Comparison of ENCODE assay signal across 8 mouse cellular contexts in the genomic region with DNA sequence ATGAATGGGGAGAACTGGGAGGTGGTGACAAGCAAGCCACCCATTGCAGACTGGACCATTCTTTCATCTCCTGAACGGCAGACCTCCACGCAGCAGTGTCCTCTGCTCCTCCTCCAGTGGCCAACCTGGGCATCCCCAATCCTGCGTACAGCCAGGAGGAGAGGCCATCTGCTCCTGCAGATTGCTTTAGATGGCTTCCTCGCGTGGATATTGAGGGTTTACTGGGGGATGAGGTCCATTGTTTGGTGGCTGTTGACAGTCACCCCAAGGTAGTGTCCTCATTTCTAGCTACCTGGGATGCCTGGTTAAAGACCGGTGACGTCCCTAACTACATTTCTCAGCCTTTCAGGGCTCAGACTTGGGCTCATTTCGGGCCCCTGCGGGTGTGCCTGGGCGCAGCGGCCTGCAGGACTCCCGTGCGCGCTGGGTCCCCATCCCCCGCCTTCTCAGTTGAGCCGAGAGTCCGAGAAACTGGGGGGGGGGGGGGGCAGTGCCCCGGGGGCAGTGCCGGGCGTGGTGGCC. TPM values are rescaled to one million over a fixed set of nuclear protein-coding genes. Genes with fewer than 3 reads are reported as not detected.
DNase-seq lines count a peak whose midpoint lies in the region; ATAC-seq and TF ChIP-seq lines count a peak whose summit lies in the region.

No protein-coding gene starts in this region.

- peak overlapping the region; percentile 34 for H3ac ChIP-seq in C2C12 (ENCODE audit: control insufficient read depth, insufficient read length, low read depth)

- H3K4me2 ChIP-seq in embryonic facial prominence, embryonic 15.5 days (replicated peaks), result peak overlapping the region; percentile 97
- peak overlapping the region; percentile 97 for H3K4me2 ChIP-seq in limb, embryonic 13.5 days (replicated peaks)
- peak overlapping the region; percentile 97 for H3K4me2 ChIP-seq in stomach, postnatal 0 days (replicated peaks; ENCODE audit: low read depth)

- peak overlapping the region; percentile 68 for H3K9ac ChIP-seq in embryonic facial prominence, embryonic 15.5 days
- peak overlapping the region; percentile 84 for H3K9ac ChIP-seq in limb, embryonic 13.5 days
- peak overlapping the region; percentile 70 for H3K9ac ChIP-seq in stomach, postnatal 0 days (ENCODE audit: low read length)

- H3K9me3 ChIP-seq in embryonic facial prominence, embryonic 15.5 days (replicated peaks), result no peaks in the 10 kb centered on the region
- H3K9me3 ChIP-seq in limb, embryonic 13.5 days, result no peaks in the 10 kb centered on the region
- H3K9me3 ChIP-seq in stomach, postnatal 0 days (ENCODE audit: control insufficient read depth, low read length), result no peaks in the 10 kb centered on the region

- TF ChIP-seq CTCF in C2C12 (IDR thresholded peaks at IDR 0.05; ENCODE audit: control insufficient read depth, insufficient read depth, insufficient read length), result no peak
- TF ChIP-seq CTCF in stomach, postnatal 0 days (IDR thresholded peaks at IDR 0.05; ENCODE audit: low read depth), result no peak

- 0 out of 2 replicates have a peak overlapping the region, but pooled peaks have one; percentile 69 for H3K27ac ChIP-seq in embryonic facial prominence, embryonic 15.5 days (replicated peaks)
- H3K27ac ChIP-seq in limb, embryonic 13.5 days, result peak overlapping the region; percentile 11; the same call in 1 of the 2 replicates
- peak overlapping the region; percentile 65 for H3K27ac ChIP-seq in stomach, postnatal 0 days (replicated peaks)

- H3K79me2 ChIP-seq in C2C12 (ENCODE audit: control insufficient read depth, insufficient read depth), result peaks cover 44% of the 10 kb centered on the region

- no peaks in the 10 kb centered on the region for H3K27me3 ChIP-seq in C2C12 (ENCODE audit: control insufficient read depth, insufficient read depth, insufficient read length)
- H3K27me3 ChIP-seq in embryonic facial prominence, embryonic 15.5 days, result no peaks in the 10 kb centered on the region
- peaks cover 5% of the 10 kb centered on the region; the same call in 1 of the 2 replicates for H3K27me3 ChIP-seq in limb, embryonic 13.5 days
- H3K27me3 ChIP-seq in stomach, postnatal 0 days (ENCODE audit: control insufficient read depth, insufficient read depth, low read length), result no peaks in the 10 kb centered on the region

- peaks cover 20% of the 10 kb centered on the region for H3K36me3 ChIP-seq in C2C12 (ENCODE audit: control insufficient read depth, insufficient read depth)
- no peaks in the 10 kb centered on the region for H3K36me3 ChIP-seq in embryonic facial prominence, embryonic 15.5 days
- H3K36me3 ChIP-seq in limb, embryonic 13.5 days, result peaks cover 7% of the 10 kb centered on the region
- H3K36me3 ChIP-seq in stomach, postnatal 0 days (ENCODE audit: control insufficient read depth, insufficient read depth, low read length), result no peaks in the 10 kb centered on the region

- 10% methylated on average over 19 of the region's 20 CpGs for WGBS in embryonic facial prominence, embryonic 15.5 days
- WGBS in limb, embryonic 13.5 days, result 4% methylated on average over 19 of the region's 20 CpGs
- WGBS in stomach, postnatal 0 days, result 5% methylated on average over 18 of the region's 20 CpGs

- DNase-seq in frontal cortex, postnatal 10 days (ENCODE audit: low spot score in 2 of 2), result no peak
- no peak for DNase-seq in stomach, postnatal 0 days (ENCODE audit: low spot score)
- DNase-seq in thymus, postnatal 25 days, result no peak

- peaks cover 35% of the 10 kb centered on the region for H3K4me1 ChIP-seq in embryonic facial prominence, embryonic 15.5 days
- peaks cover 30% of the 10 kb centered on the region for H3K4me1 ChIP-seq in limb, embryonic 13.5 days
- H3K4me1 ChIP-seq in stomach, postnatal 0 days (replicated peaks; ENCODE audit: control insufficient read depth, insufficient read depth), result peaks cover 8% of the 10 kb centered on the region

- no peak for TF ChIP-seq EP300 in stomach, postnatal 0 days (optimal IDR thresholded peaks at IDR 0.05)

- H3K4me3 ChIP-seq in C2C12 (ENCODE audit: insufficient read depth, poor library complexity, severe bottlenecking), result peak overlapping the region; percentile 93
- peak overlapping the region; percentile 75 for H3K4me3 ChIP-seq in embryonic facial prominence, embryonic 15.5 days (replicated peaks)
- H3K4me3 ChIP-seq in limb, embryonic 13.5 days, result peak overlapping the region; percentile 70
- H3K4me3 ChIP-seq in stomach, postnatal 0 days (ENCODE audit: low read depth, low read length), result peak overlapping the region; percentile 62

- H3K79me3 ChIP-seq in C2C12 (ENCODE audit: low read depth), result peaks cover 35% of the 10 kb centered on the region

- ATAC-seq in frontal cortex, adult (ENCODE audit: low TSS enrichment), result peak; percentile 25
- no peak for ATAC-seq in embryonic facial prominence, embryonic 15.5 days (ENCODE audit: insufficient number of reproducible peaks, low FRiP score, low TSS enrichment, low read depth)
- ATAC-seq in limb, embryonic 13.5 days (ENCODE audit: low FRiP score, low read depth), result no peak
- ATAC-seq in stomach, postnatal 0 days (ENCODE audit: low FRiP score, low TSS enrichment), result no peak
- ATAC-seq in megakaryocyte-erythroid progenitor cell, adult 5-6 weeks (replicated peaks; ENCODE audit: low FRiP score, low TSS enrichment, poor library complexity, severe bottlenecking), result no peak

TF ChIP-seq in C2C12, 6 proteins besides CTCF, POLR2A, EP300 and RAD21:
- TF ChIP-seq FOSL1 (IDR thresholded peaks at IDR 0.05; ENCODE audit: insufficient read depth, low read length, poor library complexity, severe bottlenecking) (no peak), USF1 (IDR thresholded peaks at IDR 0.05; ENCODE audit: low read depth) (no peak), MYOG (IDR thresholded peaks at IDR 0.05; ENCODE audit: control insufficient read depth, extremely low read depth, insufficient read length) (no peak)

RNA-seq across cellular contexts. Expression of a gene that starts 0.4 kb away (rescaled TPM):
- polyA plus RNA-seq in C2C12 (2012; fragmentation: generic; extraction: Trizol), result 161 TPM
- polyA plus RNA-seq in embryonic facial prominence, embryonic 15.5 days (2015; fragmentation: Nextera tagmentation; extraction: Ambion mirVana), result 16.4 and 17.3 TPM in 2 replicates
- 10.0 and 10.8 TPM in 2 replicates for polyA plus RNA-seq in limb, embryonic 13.5 days (2015; fragmentation: Nextera tagmentation; extraction: Ambion mirVana)
- polyA plus RNA-seq in stomach, postnatal 0 days (2015; fragmentation: Nextera tagmentation; extraction: Ambion mirVana), result 27.5 and 31.2 TPM in 2 replicates
- 22.8 and 23.9 TPM in 2 replicates for total RNA-seq in megakaryocyte-erythroid progenitor cell, adult 5-6 weeks (2014; fragmentation: Nextera tagmentation)
- 15.9 and 18.7 TPM in 2 replicates for total RNA-seq in megakaryocyte-erythroid progenitor cell, adult 5-6 weeks (2017)

RNA-seq across cellular contexts. Expression of a gene that starts 39.5 kb away (rescaled TPM):
- polyA plus RNA-seq in C2C12 (2012; fragmentation: generic; extraction: Trizol), result 4.5 TPM
- polyA plus RNA-seq in embryonic facial prominence, embryonic 15.5 days (2015; fragmentation: Nextera tagmentation; extraction: Ambion mirVana), result 45.8 and 46.1 TPM in 2 replicates
- 40.6 and 45.2 TPM in 2 replicates for polyA plus RNA-seq in limb, embryonic 13.5 days (2015; fragmentation: Nextera tagmentation; extraction: Ambion mirVana)
- polyA plus RNA-seq in stomach, postnatal 0 days (2015; fragmentation: Nextera tagmentation; extraction: Ambion mirVana), result 14.7 and 14.8 TPM in 2 replicates
- 16.1 and 23.6 TPM in 2 replicates for total RNA-seq in megakaryocyte-erythroid progenitor cell, adult 5-6 weeks (2014; fragmentation: Nextera tagmentation)
- total RNA-seq in megakaryocyte-erythroid progenitor cell, adult 5-6 weeks (2017), result 6.0 and 20.1 TPM in 2 replicates

RNA-seq across cellular contexts. Expression of a gene that starts 39.5 kb away (rescaled TPM):
- polyA plus RNA-seq in C2C12 (2012; fragmentation: generic; extraction: Trizol), result 0.09 TPM
- 1.2 and 1.9 TPM in 2 replicates for polyA plus RNA-seq in embryonic facial prominence, embryonic 15.5 days (2015; fragmentation: Nextera tagmentation; extraction: Ambion mirVana)
- 2.0 and 2.1 TPM in 2 replicates for polyA plus RNA-seq in limb, embryonic 13.5 days (2015; fragmentation: Nextera tagmentation; extraction: Ambion mirVana)
- 0.36 and 0.58 TPM in 2 replicates for polyA plus RNA-seq in stomach, postnatal 0 days (2015; fragmentation: Nextera tagmentation; extraction: Ambion mirVana)
- not detected in 2 replicates for total RNA-seq in megakaryocyte-erythroid progenitor cell, adult 5-6 weeks (2014; fragmentation: Nextera tagmentation)
- not detected in 2 replicates for total RNA-seq in megakaryocyte-erythroid progenitor cell, adult 5-6 weeks (2017)

Comparison
In these comparisons a context has a peak if more than half of its experiments do, and no peak if none do; other contexts are left out.
1. H3K27ac ChIP-seq: peak in every context shown above with its lines; median percentile 69 in embryonic facial prominence, embryonic 15.5 days; 65 in stomach, postnatal 0 days; 11 in limb, embryonic 13.5 days.